Mouse (Mus musculus) cerebellum, postnatal 25 days (tissue): ENCODE data around the gene Defb19.
A peak's percentile ranks its signal among the peaks of the same experiment; 100 is the strongest.

Experiments used
- DNase-seq, 2 experiments: peaks; one replicate each; pipeline ENCODE4 v3.0.0; 2021; ENCODE audit warnings: mixed read lengths in 2 of 2

Gene Defb19

GRCm38 (mm10) chr2:152580107-152580506 lies at the start of gene Defb19:
TSS of gene Defb19 (minus strand) at chr2:152580312.
- DNase-seq = no peak

GRCm38 (mm10) chr2:152629904-152630303 lies 49.8 kb upstream of the Defb19 start:
- DNase-seq = no peak

- DNase-seq = no peak
Measured at GRCm38 (mm10) chr2:152629239-152629638, 49.1 kb upstream of the Defb19 start.

- DNase-seq = no peak
Measured at GRCm38 (mm10) chr2:152628066-152628465, 48.0 kb upstream of the Defb19 start.

- no peak for DNase-seq
Measured at GRCm38 (mm10) chr2:152626774-152627591, 46.9 kb upstream of the Defb19 start, which contains the start of gene Rem1. TSS of gene Rem1 (plus strand) at chr2:152626951.

GRCm38 (mm10) chr2:152625256-152625655 lies 45.1 kb upstream of the Defb19 start:
- DNase-seq = no peak

GRCm38 (mm10) chr2:152624566-152624965 lies 44.5 kb upstream of the Defb19 start:
- DNase-seq = no peak

GRCm38 (mm10) chr2:152622953-152623352 lies 42.8 kb upstream of the Defb19 start, which contains the start of gene Defb25:
TSS of gene Defb25 (minus strand) at chr2:152623053.
- no peak for DNase-seq

- DNase-seq = no peak
Measured at GRCm38 (mm10) chr2:152622151-152622550, 42.0 kb upstream of the Defb19 start.

GRCm38 (mm10) chr2:152620367-152621134 lies 40.4 kb upstream of the Defb19 start:
- no peak for DNase-seq

- DNase-seq = no peak
Measured at GRCm38 (mm10) chr2:152617374-152617773, 37.3 kb upstream of the Defb19 start.

GRCm38 (mm10) chr2:152616470-152616869 lies 36.4 kb upstream of the Defb19 start:
- no peak for DNase-seq

- peak; percentile 18 to 46 for DNase-seq
Measured at GRCm38 (mm10) chr2:152615563-152615962, 35.5 kb upstream of the Defb19 start.

GRCm38 (mm10) chr2:152612193-152612592 lies 32.1 kb upstream of the Defb19 start:
- DNase-seq = no peak

- no peak for DNase-seq
Measured at GRCm38 (mm10) chr2:152608719-152609118, 28.6 kb upstream of the Defb19 start.

GRCm38 (mm10) chr2:152607746-152608145 lies 27.6 kb upstream of the Defb19 start:
- no peak for DNase-seq

- DNase-seq = peak in 1 of 2 experiments; percentile 35
Measured at GRCm38 (mm10) chr2:152604057-152604456, 23.9 kb upstream of the Defb19 start, which contains the start of gene Defb36. TSS of gene Defb36 (plus strand) at chr2:152604327.

GRCm38 (mm10) chr2:152601275-152601960 lies 21.3 kb upstream of the Defb19 start:
- no peak for DNase-seq

- DNase-seq = no peak
Measured at GRCm38 (mm10) chr2:152600076-152600475, 20.0 kb upstream of the Defb19 start.

- DNase-seq = no peak
Measured at GRCm38 (mm10) chr2:152599299-152599698, 19.2 kb upstream of the Defb19 start, which contains the start of gene Defb45. TSS of gene Defb45 (minus strand) at chr2:152599399.

GRCm38 (mm10) chr2:152589021-152589420 lies 8.9 kb upstream of the Defb19 start:
- DNase-seq = no peak

GRCm38 (mm10) chr2:152588450-152588849 lies 8.3 kb upstream of the Defb19 start:
- DNase-seq = no peak
